Mouse (Mus musculus) liver, adult 2 months (tissue): ENCODE measurements around the gene Rad51b. TPM values are rescaled to one million over a fixed set of nuclear protein-coding genes. Genes with fewer than 3 reads are reported as not detected.

ENCODE experiments used
- DNase-seq: peaks from one replicate; pipeline ENCODE4 v3.0.0-alpha.2; 2011; ENCODE audit warnings: low read depth, low spot score; ENCODE audit errors: extremely low read depth
- H3K27ac ChIP-seq: fragments of 200-500 bp; replicated peaks from 2 replicates; pipeline ENCODE4 v1.5.1; 2012; ENCODE audit warnings: low read depth, mild to moderate bottlenecking, control low read depth, inconsistent platforms, low read length; ENCODE audit not compliant: insufficient read depth
- H3K27me3 ChIP-seq: fragments of 200-500 bp; 2 replicates; pipeline ENCODE4 v1.6.1; 2012; ENCODE audit warnings: mild to moderate bottlenecking, moderate library complexity, low read length, inconsistent platforms; ENCODE audit not compliant: control insufficient read depth, insufficient read depth
- H3K36me3 ChIP-seq: fragments of 200-500 bp; 2 replicates; pipeline ENCODE4 v1.6.1; 2012; ENCODE audit warnings: low read length, inconsistent platforms; ENCODE audit not compliant: control insufficient read depth, insufficient read depth
- H3K4me1 ChIP-seq: fragments of 200-500 bp; 2 replicates; pipeline ENCODE4 v1.6.1; 2011; ENCODE audit warnings: low read length; ENCODE audit not compliant: control insufficient read depth, insufficient read depth
- H3K4me3 ChIP-seq: fragments of 200-500 bp; 2 replicates; pipeline ENCODE4 v1.5.1; 2011; ENCODE audit warnings: low read depth, mild to moderate bottlenecking, control low read depth, low read length, moderate library complexity; ENCODE audit not compliant: insufficient read depth
- H3K79me2 ChIP-seq: fragments of 200-500 bp; 2 replicates; pipeline ENCODE4 v1.6.1; 2012; ENCODE audit warnings: inconsistent platforms, mild to moderate bottlenecking, low read length, moderate library complexity; ENCODE audit not compliant: control insufficient read depth, insufficient read depth
- H3K9ac ChIP-seq: fragments of 200-500 bp; 2 replicates; pipeline ENCODE4 v1.6.1; 2012; ENCODE audit warnings: low read depth, mild to moderate bottlenecking, control low read depth, inconsistent platforms, low read length
- CTCF ChIP-seq: fragments of 200-500 bp; IDR thresholded peaks from 2 replicates; pipeline ENCODE4 v1.5.1; 2011; ENCODE audit warnings: low read depth, low read length, control low read depth
- POLR2A ChIP-seq: fragments of 200-500 bp; IDR thresholded peaks from 2 replicates; pipeline ENCODE4 v1.6.1; 2011; ENCODE audit warnings: low read length, control low read depth; ENCODE audit not compliant: insufficient read depth; ENCODE audit errors: extremely low read depth
- WGBS: fragments of 180-500 bp; shearing (Covaris S2); methylation state at CpG from one replicate; pipeline ENCODE4 v1.1.7; 2018; 5-methylcytosine and 5-hydroxymethylcytosine counted together
- polyA plus RNA-seq: library from polyadenylated mRNA; depleted of rRNA; stranded (reverse); fragments of >200 nt; gene quantifications from 2 replicates; pipeline ENCODE4 v1.2.3, GENCODE M21; 2012
- total RNA-seq: library from RNA; depleted of rRNA; stranded (reverse); fragments of >200 nt; gene quantifications from 2 replicates; pipeline ENCODE4 v1.2.3, GENCODE M21; 2014

Rad51b gene
- total and polyA plus RNA-seq, 2 experiments, result 0.55 to 1.7 TPM

- H3K4me1 ChIP-seq, result peaks cover 3% of the 10 kb centered on the region; the same call in 1 of the 2 replicates
- TF ChIP-seq CTCF (no peak; the same call in 1 of the 2 replicates), POLR2A (no peak)
- H3K79me2 ChIP-seq, result no peaks in the 10 kb centered on the region
- peak; percentile 82 for DNase-seq
- H3K27ac ChIP-seq, result no peak overlapping the region
- H3K36me3 ChIP-seq, result no peaks in the 10 kb centered on the region
- WGBS, result 21% methylated on average over 3 of the region's 3 CpGs
- H3K4me3 ChIP-seq, result no peak overlapping the region
- no peak overlapping the region for H3K9ac ChIP-seq
- no peaks in the 10 kb centered on the region for H3K27me3 ChIP-seq
Measured at GRCm38 (mm10) chr12:79435474-79435873, 138.4 kb downstream of the Rad51b start.

GRCm38 (mm10) chr12:79436035-79436434 is 139.0 kb downstream of the Rad51b start:
- peak; percentile 62 for DNase-seq
- H3K27ac ChIP-seq, result peak overlapping the region; percentile 61; the same call in 1 of the 2 replicates
- no peaks in the 10 kb centered on the region for H3K79me2 ChIP-seq
- H3K4me3 ChIP-seq, result no peak overlapping the region
- no peaks in the 10 kb centered on the region for H3K36me3 ChIP-seq
- H3K27me3 ChIP-seq, result no peaks in the 10 kb centered on the region
- H3K4me1 ChIP-seq, result peaks cover 3% of the 10 kb centered on the region; the same call in 1 of the 2 replicates
- no peak overlapping the region for H3K9ac ChIP-seq
- 48% methylated on average over 8 of the region's 8 CpGs for WGBS
- TF ChIP-seq CTCF, result no peak
- TF ChIP-seq POLR2A, result no peak

- Histone ChIP-seq H3K36me3 (no peaks in the 10 kb centered on the region), H3K4me1 (peaks cover 6% of the 10 kb centered on the region; the same call in 1 of the 2 replicates), H3K4me3 (no peak overlapping the region), H3K79me2 (no peaks in the 10 kb centered on the region), H3K9ac (no peak overlapping the region), H3K27ac (no peak overlapping the region), H3K27me3 (no peaks in the 10 kb centered on the region)
- no peak for DNase-seq
- TF ChIP-seq POLR2A (no peak), CTCF (no peak)
- 82% methylated on average over 4 of the region's 4 CpGs for WGBS
Measured at GRCm38 (mm10) chr12:79436892-79437291, 139.8 kb downstream of the Rad51b start.

- Histone ChIP-seq H3K27ac (no peak overlapping the region), H3K9ac (no peak overlapping the region), H3K4me3 (no peak overlapping the region), H3K4me1 (peaks cover 10% of the 10 kb centered on the region; the same call in 1 of the 2 replicates), H3K27me3 (no peaks in the 10 kb centered on the region), H3K79me2 (no peaks in the 10 kb centered on the region), H3K36me3 (no peaks in the 10 kb centered on the region)
- WGBS, result 82% methylated on average over 3 of the region's 3 CpGs
- no peak for TF ChIP-seq POLR2A
- TF ChIP-seq CTCF, result no peak
- no peak for DNase-seq
Measured at GRCm38 (mm10) chr12:79437572-79437971, 140.5 kb downstream of the Rad51b start.

- H3K4me3 ChIP-seq, result no peak overlapping the region
Measured at GRCm38 (mm10) chr12:79439961-79440360, 142.9 kb downstream of the Rad51b start.

GRCm38 (mm10) chr12:79441210-79442005 is 144.3 kb downstream of the Rad51b start:
- 24% methylated on average over 12 of the region's 12 CpGs for WGBS
- no peak for TF ChIP-seq CTCF
- no peak for TF ChIP-seq POLR2A
- Histone ChIP-seq H3K79me2 (no peaks in the 10 kb centered on the region), H3K27me3 (no peaks in the 10 kb centered on the region), H3K4me1 (peaks cover 9% of the 10 kb centered on the region; the same call in 1 of the 2 replicates), H3K27ac (0 out of 2 replicates have a peak overlapping the region, but pooled peaks have one; percentile 4), H3K36me3 (no peaks in the 10 kb centered on the region), H3K4me3 (no peak overlapping the region), H3K9ac (no peak overlapping the region)
- DNase-seq, result peak; percentile 63

More at GRCm38 (mm10) chr12:79439961-79440360, 142.9 kb downstream of the Rad51b start:
- no peaks in the 10 kb centered on the region for H3K79me2 ChIP-seq
- H3K4me1 ChIP-seq, result peaks cover 12% of the 10 kb centered on the region; the same call in 1 of the 2 replicates
- H3K36me3 ChIP-seq, result no peaks in the 10 kb centered on the region
- no peaks in the 10 kb centered on the region for H3K27me3 ChIP-seq
- no peak overlapping the region for H3K27ac ChIP-seq
- no peak for DNase-seq
- 93% methylated on average over 6 of the region's 6 CpGs for WGBS
- TF ChIP-seq CTCF (no peak), POLR2A (no peak)
- H3K9ac ChIP-seq, result no peak overlapping the region
